In the genomic region with DNA sequence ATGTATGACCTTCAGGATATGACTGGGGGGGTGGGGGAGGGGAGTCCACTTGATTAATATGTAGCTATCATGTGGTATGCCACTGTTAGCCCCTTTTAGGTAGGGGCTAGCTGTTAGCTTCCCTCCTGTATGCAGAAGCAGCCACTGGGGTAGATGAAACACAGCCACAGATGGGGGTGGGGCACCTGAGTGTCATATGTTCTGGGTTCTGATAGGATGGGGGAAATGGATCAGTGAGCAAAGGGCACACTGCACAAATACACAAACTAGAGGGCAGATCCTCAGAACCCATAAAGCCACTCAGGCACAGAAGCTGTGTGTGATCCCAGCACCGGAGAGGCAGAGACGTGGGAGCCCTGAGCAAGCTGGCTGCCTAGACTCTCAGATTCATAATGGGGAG, we compare ENCODE assay signal across 10 mouse cellular contexts.
"Had no signal": no experiment of that assay in that cellular context is flagged by ENCODE, and none has a peak within 500 bp of the region (broad histone marks: within the 10 kb centered on the region; RNA-seq: fewer than 3 reads in every experiment).

No protein-coding gene starts in this region.

- H3K4me2 ChIP-seq: limb, embryonic 13.5 days; liver, embryonic 13.5 days; midbrain, embryonic 13.5 days; neural tube, embryonic 15.5 days had no signal

- H3K9ac ChIP-seq: limb, embryonic 13.5 days; liver, embryonic 13.5 days; midbrain, embryonic 13.5 days; neural tube, embryonic 15.5 days had no signal

- H3K9me3 ChIP-seq: midbrain, embryonic 13.5 days; neural tube, embryonic 15.5 days had no signal

- H3K27ac ChIP-seq: limb, embryonic 13.5 days; liver, embryonic 13.5 days; midbrain, embryonic 13.5 days; neural tube, embryonic 15.5 days; stomach, postnatal 0 days had no signal

- H3K4me3 ChIP-seq: limb, embryonic 13.5 days; liver, embryonic 13.5 days; midbrain, embryonic 13.5 days; myocyte; neural tube, embryonic 15.5 days had no signal

- H3K4me1 ChIP-seq: limb, embryonic 13.5 days; liver, embryonic 13.5 days; neural tube, embryonic 15.5 days had no signal

- ATAC-seq: midbrain, embryonic 13.5 days had no signal

- H3K36me3 ChIP-seq: limb, embryonic 13.5 days; liver, embryonic 13.5 days; midbrain, embryonic 13.5 days; neural tube, embryonic 15.5 days had no signal

- H3K27me3 ChIP-seq: limb, embryonic 13.5 days; liver, embryonic 13.5 days; midbrain, embryonic 13.5 days; neural tube, embryonic 15.5 days had no signal

- DNase-seq: kidney, adult 8-10 months; left cerebral cortex, postnatal 4 days; liver, embryonic 13.5 days; lung, adult 18-20 months; thymus, postnatal 4 days had no signal
